Mouse (Mus musculus): ENCODE data around the gene Hebp1. TPM values are rescaled to one million over a fixed set of nuclear protein-coding genes. Genes with fewer than 3 reads are reported as not detected.

Hebp1 gene
- polyA plus RNA-seq, 1 experiment from 2014 or later = 5.5 TPM

GRCm38 (mm10) chr6:135100787-135101472, 96.9 kb downstream of the Hebp1 start:
- no peak overlapping the region for H3K4me2 ChIP-seq (ENCODE audit: low read length)
- no peak overlapping the region for H3K27ac ChIP-seq (ENCODE audit: low read length)
- no peak overlapping the region for H3K9ac ChIP-seq (ENCODE audit: low read depth, low read length)
- H3K27me3 ChIP-seq (ENCODE audit: control insufficient read depth, insufficient read depth, low read depth, low read length) = no peaks in the 10 kb centered on the region
- H3K4me1 ChIP-seq (ENCODE audit: control insufficient read depth, insufficient read depth, low read length) = peaks cover 4% of the 10 kb centered on the region; the same call in 1 of the 2 replicates
- ATAC-seq = no peak
- 81% methylated on average over 15 of the region's 15 CpGs for WGBS
- no peaks in the 10 kb centered on the region for H3K9me3 ChIP-seq (replicated peaks; ENCODE audit: control insufficient read depth, low read length, poor library complexity, severe bottlenecking)
- no peak overlapping the region for H3K4me3 ChIP-seq (ENCODE audit: low read depth, low read length)
- no peaks in the 10 kb centered on the region for H3K36me3 ChIP-seq (ENCODE audit: control insufficient read depth, insufficient read depth, low read length)

- Histone ChIP-seq H3K36me3 (ENCODE audit: control insufficient read depth, insufficient read depth, low read length) (no peaks in the 10 kb centered on the region), H3K9ac (ENCODE audit: low read depth, low read length) (no peak overlapping the region), H3K4me2 (ENCODE audit: low read length) (no peak overlapping the region), H3K4me1 (ENCODE audit: control insufficient read depth, insufficient read depth, low read length) (peaks cover 3% of the 10 kb centered on the region), H3K9me3 (replicated peaks; ENCODE audit: control insufficient read depth, low read length, poor library complexity, severe bottlenecking) (no peaks in the 10 kb centered on the region), H3K27ac (ENCODE audit: low read length) (0 out of 2 replicates have a peak overlapping the region, but pooled peaks have one; percentile 13), H3K4me3 (ENCODE audit: low read depth, low read length) (no peak overlapping the region), H3K27me3 (ENCODE audit: control insufficient read depth, insufficient read depth, low read depth, low read length) (peaks cover 5% of the 10 kb centered on the region; the same call in 1 of the 2 replicates)
- ATAC-seq = 0 out of 2 replicates have a peak, but pooled peaks have one; percentile 46
- WGBS = 87% methylated on average over 12 of the region's 12 CpGs
Measured at GRCm38 (mm10) chr6:135092798-135093470, 104.9 kb downstream of the Hebp1 start.

- no peak overlapping the region for H3K4me3 ChIP-seq (ENCODE audit: low read depth, low read length)
- no peaks in the 10 kb centered on the region for H3K36me3 ChIP-seq (ENCODE audit: control insufficient read depth, insufficient read depth, low read length)
- H3K27me3 ChIP-seq (ENCODE audit: control insufficient read depth, insufficient read depth, low read depth, low read length) = peaks cover 5% of the 10 kb centered on the region; the same call in 1 of the 2 replicates
- peaks cover 5% of the 10 kb centered on the region for H3K4me1 ChIP-seq (ENCODE audit: control insufficient read depth, insufficient read depth, low read length)
- 69% methylated on average over 4 of the region's 4 CpGs for WGBS
- H3K27ac ChIP-seq (ENCODE audit: low read length) = no peak overlapping the region
- no peak overlapping the region for H3K4me2 ChIP-seq (ENCODE audit: low read length)
- ATAC-seq = no peak
- H3K9me3 ChIP-seq (replicated peaks; ENCODE audit: control insufficient read depth, low read length, poor library complexity, severe bottlenecking) = no peaks in the 10 kb centered on the region
- H3K9ac ChIP-seq (ENCODE audit: low read depth, low read length) = no peak overlapping the region
Measured at GRCm38 (mm10) chr6:135090661-135091060, 107.2 kb downstream of the Hebp1 start.

GRCm38 (mm10) chr6:135089786-135090185, 108.0 kb downstream of the Hebp1 start:
- H3K27ac ChIP-seq (ENCODE audit: low read length) = no peak overlapping the region
- no peak for ATAC-seq
- 13% methylated on average over 8 of the region's 8 CpGs for WGBS
- no peak overlapping the region for H3K9ac ChIP-seq (ENCODE audit: low read depth, low read length)
- no peak overlapping the region for H3K4me3 ChIP-seq (ENCODE audit: low read depth, low read length)
- H3K4me1 ChIP-seq (ENCODE audit: control insufficient read depth, insufficient read depth, low read length) = peaks cover 5% of the 10 kb centered on the region
- no peaks in the 10 kb centered on the region for H3K9me3 ChIP-seq (replicated peaks; ENCODE audit: control insufficient read depth, low read length, poor library complexity, severe bottlenecking)
- H3K36me3 ChIP-seq (ENCODE audit: control insufficient read depth, insufficient read depth, low read length) = no peaks in the 10 kb centered on the region
- no peak overlapping the region for H3K4me2 ChIP-seq (ENCODE audit: low read length)
- peaks cover 5% of the 10 kb centered on the region; the same call in 1 of the 2 replicates for H3K27me3 ChIP-seq (ENCODE audit: control insufficient read depth, insufficient read depth, low read depth, low read length)

GRCm38 (mm10) chr6:135087721-135088451, 109.9 kb downstream of the Hebp1 start:
- Histone ChIP-seq H3K27me3 (ENCODE audit: control insufficient read depth, insufficient read depth, low read depth, low read length) (peaks cover 5% of the 10 kb centered on the region; the same call in 1 of the 2 replicates), H3K27ac (ENCODE audit: low read length) (no peak overlapping the region), H3K9ac (ENCODE audit: low read depth, low read length) (0 out of 2 replicates have a peak overlapping the region, but pooled peaks have one; percentile 39), H3K9me3 (replicated peaks; ENCODE audit: control insufficient read depth, low read length, poor library complexity, severe bottlenecking) (no peaks in the 10 kb centered on the region), H3K4me1 (ENCODE audit: control insufficient read depth, insufficient read depth, low read length) (peaks cover 5% of the 10 kb centered on the region), H3K4me2 (ENCODE audit: low read length) (peak overlapping the region; percentile 41), H3K4me3 (ENCODE audit: low read depth, low read length) (no peak overlapping the region), H3K36me3 (ENCODE audit: control insufficient read depth, insufficient read depth, low read length) (no peaks in the 10 kb centered on the region)
- 21% methylated on average over 19 of the region's 19 CpGs for WGBS
- ATAC-seq = peak; percentile 90

Other genes with a start within 250 kb of the Hebp1 start
- 4.2 and 5.5 TPM in 2 replicates for gene Apold1, start 216.3 kb downstream of the Hebp1 start, polyA plus RNA-seq (2015; fragmentation: Nextera tagmentation; extraction: Ambion mirVana)
- gene Ddx47, start 186.4 kb downstream of the Hebp1 start, polyA plus RNA-seq (2015; fragmentation: Nextera tagmentation; extraction: Ambion mirVana) = 75.1 and 78.2 TPM in 2 replicates
- 0.12 and 0.20 TPM in 2 replicates for gene Gprc5a, start 132.4 kb downstream of the Hebp1 start, polyA plus RNA-seq (2015; fragmentation: Nextera tagmentation; extraction: Ambion mirVana)
- not detected in 2 replicates for gene Gprc5d, start 79.7 kb downstream of the Hebp1 start, polyA plus RNA-seq (2015; fragmentation: Nextera tagmentation; extraction: Ambion mirVana)
- gene Fam234b, start within 50 bp of the Hebp1 start, polyA plus RNA-seq (2015; fragmentation: Nextera tagmentation; extraction: Ambion mirVana) = 123 and 139 TPM in 2 replicates
- 0.25 TPM in 2 replicates for gene Gsg1, start 56.3 kb upstream of the Hebp1 start, polyA plus RNA-seq (2015; fragmentation: Nextera tagmentation; extraction: Ambion mirVana)
- not detected in 2 replicates for gene Pbp2, start 112.4 kb upstream of the Hebp1 start, polyA plus RNA-seq (2015; fragmentation: Nextera tagmentation; extraction: Ambion mirVana)
- 7.5 TPM in 2 replicates for gene Emp1, start 164.5 kb upstream of the Hebp1 start, polyA plus RNA-seq (2015; fragmentation: Nextera tagmentation; extraction: Ambion mirVana)